Mouse (Mus musculus) left cerebral cortex, postnatal 10 days (tissue): ENCODE measurements around the gene 2310039H08Rik. TPM values are rescaled to one million over a fixed set of nuclear protein-coding genes. Genes with fewer than 3 reads are reported as not detected.
A peak's percentile ranks its signal among the peaks of the same experiment; 100 is the strongest.

ENCODE experiments used
- DNase-seq, 2 experiments: peaks; one replicate each; pipeline ENCODE4 v3.0.0; 2021 to 2022; ENCODE audit warnings: low spot score in 2 of 2, mixed read lengths in 1 of 2; ENCODE audit errors: extremely low spot score in 1 of 2
- intact Hi-C: fragments of 180-260 bp; cut with DNase I; formaldehyde crosslinking; loops from one replicate; pipeline ENCODE4 v1.15.1; 2025
- total RNA-seq, 2 experiments: library from RNA; stranded (reverse); gene quantifications; 2 replicates each; pipeline ENCODE4 v1.2.3; 2021

Gene 2310039H08Rik
- total RNA-seq = 10 to 100 TPM; 13.4 to 14.5 TPM

GRCm38 (mm10) chr17:46772404-46773277 is at the start of gene 2310039H08Rik:
TSS of gene 2310039H08Rik (plus strand) at chr17:46772635.
- intact Hi-C loops = no loop called here
- peak; percentile 77 to 90 for DNase-seq

- DNase-seq = no peak
- intact Hi-C loops = no loop called here
These were observed 47.9 kb upstream of the 2310039H08Rik start for GRCm38 (mm10) chr17:46724477-46725084.

- no peak for DNase-seq
- intact Hi-C loops = no loop called here
These were observed 47.2 kb upstream of the 2310039H08Rik start for GRCm38 (mm10) chr17:46725273-46725672.

- DNase-seq = no peak
- intact Hi-C loops = no loop called here
These were observed 46.4 kb upstream of the 2310039H08Rik start for GRCm38 (mm10) chr17:46725731-46726645.

- intact Hi-C loops = no loop called here
- no peak for DNase-seq
These were observed 45.2 kb upstream of the 2310039H08Rik start for GRCm38 (mm10) chr17:46727271-46727670.

GRCm38 (mm10) chr17:46728021-46728420 is 44.4 kb upstream of the 2310039H08Rik start:
- intact Hi-C loops = no loop called here
- DNase-seq = no peak

GRCm38 (mm10) chr17:46728496-46728895 is 43.9 kb upstream of the 2310039H08Rik start:
- DNase-seq = no peak
- intact Hi-C loops = no loop called here

- intact Hi-C loops = no loop called here
- no peak for DNase-seq
These were observed 43.5 kb upstream of the 2310039H08Rik start, which contains the start of gene Gnmt for GRCm38 (mm10) chr17:46728904-46729318. TSS of gene Gnmt (minus strand) at chr17:46729168.

GRCm38 (mm10) chr17:46734055-46734454 is 38.4 kb upstream of the 2310039H08Rik start:
- no peak for DNase-seq
- intact Hi-C loops = no loop called here

- DNase-seq = no peak
- intact Hi-C loops = no loop called here
These were observed 37.1 kb upstream of the 2310039H08Rik start for GRCm38 (mm10) chr17:46735287-46735686.

- DNase-seq = peak in 1 of 2 experiments; percentile 45
These were observed 36.3 kb upstream of the 2310039H08Rik start for GRCm38 (mm10) chr17:46736160-46736559.

GRCm38 (mm10) chr17:46741305-46741704 is 31.1 kb upstream of the 2310039H08Rik start:
- intact Hi-C loops = no loop called here
- no peak for DNase-seq

More at GRCm38 (mm10) chr17:46736160-46736559, 36.3 kb upstream of the 2310039H08Rik start:
- intact Hi-C loops = no loop called here

GRCm38 (mm10) chr17:46742986-46743385 is 29.4 kb upstream of the 2310039H08Rik start:
- DNase-seq = no peak
- intact Hi-C loops = no loop called here

GRCm38 (mm10) chr17:46745506-46745905 is 26.9 kb upstream of the 2310039H08Rik start:
- intact Hi-C loops = no loop called here
- no peak for DNase-seq

- intact Hi-C loops = no loop called here
- DNase-seq = no peak
These were observed 25.2 kb upstream of the 2310039H08Rik start for GRCm38 (mm10) chr17:46747234-46747633.

- intact Hi-C loops = no loop called here
- no peak for DNase-seq
These were observed 24.6 kb upstream of the 2310039H08Rik start for GRCm38 (mm10) chr17:46747806-46748205.

GRCm38 (mm10) chr17:46749282-46749681 is 23.2 kb upstream of the 2310039H08Rik start:
- intact Hi-C loops = no loop called here

GRCm38 (mm10) chr17:46750580-46750979 is 21.9 kb upstream of the 2310039H08Rik start:
- DNase-seq = no peak
- intact Hi-C loops = no loop called here

More at GRCm38 (mm10) chr17:46749282-46749681, 23.2 kb upstream of the 2310039H08Rik start:
- DNase-seq = no peak
